Mouse (Mus musculus) CH12.LX (cell line): ENCODE measurements around the gene Parm1.

Experiments
- CTCF ChIP-seq, 2 experiments: IDR thresholded peaks in 1 of 2; conservative IDR thresholded peaks in 1 of 2; 2 replicates each; pipeline ENCODE4 v1.5.1; 2011 to 2012; ENCODE audit warnings: low read depth in 2 of 2, low read length in 2 of 2, improper control_type of control experiment in 1 of 2, inconsistent platforms in 1 of 2, mild to moderate bottlenecking in 1 of 2, moderate library complexity in 1 of 2
- MAZ ChIP-seq: IDR thresholded peaks from 2 replicates; pipeline ENCODE4 v1.6.1; 2012; ENCODE audit warnings: low read depth, mild to moderate bottlenecking, inconsistent platforms, low read length, improper control_type of control experiment, moderate library complexity
- MXI1 ChIP-seq: IDR thresholded peaks from 2 replicates; pipeline ENCODE4 v1.6.1; 2011; ENCODE audit warnings: mild to moderate bottlenecking, low read depth, low read length, improper control_type of control experiment
- NELFE ChIP-seq: IDR thresholded peaks from 2 replicates; pipeline ENCODE4 v1.6.1; 2011; ENCODE audit warnings: low read depth, low read length, improper control_type of control experiment
- NRF1 ChIP-seq: IDR thresholded peaks from 2 replicates; pipeline ENCODE4 v1.6.1; 2014; ENCODE audit warnings: low read depth, mild to moderate bottlenecking, inconsistent platforms, low read length, improper control_type of control experiment, moderate library complexity
- POLR2A ChIP-seq: IDR thresholded peaks from 2 replicates; pipeline ENCODE4 v1.6.1; 2011; ENCODE audit warnings: low read depth, mild to moderate bottlenecking, improper control_type of control experiment, low read length
- RCOR1 ChIP-seq: conservative IDR thresholded peaks from 2 replicates; pipeline ENCODE4 v1.6.1; 2012; ENCODE audit warnings: low read depth, mild to moderate bottlenecking, inconsistent platforms, low read length, improper control_type of control experiment
- TCF12 ChIP-seq: IDR thresholded peaks from 2 replicates; pipeline ENCODE4 v1.6.1; 2014; ENCODE audit warnings: low read depth, mild to moderate bottlenecking, inconsistent platforms, low read length, improper control_type of control experiment
- ZMIZ1 ChIP-seq: IDR thresholded peaks from 2 replicates; pipeline ENCODE4 v1.6.1; 2012; ENCODE audit warnings: low read depth, mild to moderate bottlenecking, inconsistent platforms, low read length, improper control_type of control experiment

DNA sequence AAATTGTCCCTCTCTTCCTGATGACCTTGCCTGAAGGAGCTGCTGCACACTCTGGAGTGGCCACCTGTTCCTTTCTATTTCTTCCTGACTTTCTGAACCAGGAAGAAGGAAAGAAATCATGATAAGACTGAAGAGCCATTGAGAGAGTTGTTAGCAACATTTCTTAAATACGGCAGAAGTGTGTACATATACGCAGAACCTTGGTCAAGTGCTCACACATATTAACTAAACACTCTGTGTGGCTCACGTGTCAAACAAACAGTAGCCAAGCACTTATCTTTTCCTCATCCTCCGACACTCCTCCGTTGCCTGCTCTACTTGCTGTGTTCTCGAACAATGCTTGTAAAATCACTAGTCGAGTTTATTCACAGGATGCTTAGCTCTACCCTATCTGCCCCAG lies 90.4 kb downstream of the Parm1 start:
- no peak for TF ChIP-seq MAZ
- TF ChIP-seq MXI1, result no peak
- TF ChIP-seq NELFE, result no peak
- TF ChIP-seq NRF1, result no peak
- TF ChIP-seq POLR2A, result no peak
- no peak for TF ChIP-seq TCF12
- no peak for TF ChIP-seq RCOR1
- no peak for TF ChIP-seq ZMIZ1
- no peak for TF ChIP-seq CTCF (conservative IDR thresholded peaks at IDR 0.05 in 1 of 2, IDR thresholded peaks at IDR 0.05 in 1 of 2; ENCODE audit: low read depth in 2 of 2, low read length in 2 of 2)
